Mouse (Mus musculus): ENCODE results near the gene Ergic2.
"Not testable (repeated sequence)": the region's sequence is repeated elsewhere in the genome, so short reads cannot be mapped to it uniquely, and the experiment has no call there.

Ergic2 gene

DNA sequence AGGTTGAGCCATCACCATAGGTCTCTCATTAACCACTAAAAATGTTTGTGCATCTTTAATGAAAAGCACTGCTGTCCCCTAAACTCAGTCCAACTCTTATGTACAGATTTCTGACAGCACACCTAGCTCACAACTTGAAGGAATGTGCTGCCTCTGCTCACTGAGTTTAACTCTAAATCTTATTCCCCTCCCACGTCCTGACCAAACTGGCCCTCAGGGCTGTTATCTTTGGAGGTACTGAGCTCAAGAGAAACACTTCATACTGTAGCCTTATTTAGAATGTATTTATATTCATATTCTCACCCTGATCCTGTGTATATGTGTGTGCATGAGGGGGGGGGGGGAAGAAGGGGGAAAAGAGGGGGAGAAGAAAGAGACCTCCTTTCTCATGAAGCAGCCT lies 4.7 kb downstream of the Ergic2 start:
- no peak for DNase-seq

DNA sequence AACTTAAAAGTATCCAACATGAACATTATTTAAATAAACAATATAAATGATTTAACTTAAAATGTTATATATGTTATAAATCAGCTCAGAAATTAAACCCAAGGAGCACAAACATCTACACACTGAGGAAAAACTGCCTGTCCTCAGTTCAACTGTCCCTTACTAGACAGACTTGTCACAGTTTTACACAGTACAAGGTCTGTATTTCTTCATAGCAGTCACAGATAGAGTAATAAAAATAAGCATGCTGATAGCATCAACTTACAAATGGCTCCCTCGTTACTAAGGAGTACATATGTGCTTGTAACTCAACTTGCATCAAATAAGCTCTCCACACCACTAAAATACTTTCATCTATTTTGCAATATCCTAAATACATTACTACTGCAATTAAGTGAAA lies 7.0 kb downstream of the Ergic2 start:
- no peak for DNase-seq

DNA sequence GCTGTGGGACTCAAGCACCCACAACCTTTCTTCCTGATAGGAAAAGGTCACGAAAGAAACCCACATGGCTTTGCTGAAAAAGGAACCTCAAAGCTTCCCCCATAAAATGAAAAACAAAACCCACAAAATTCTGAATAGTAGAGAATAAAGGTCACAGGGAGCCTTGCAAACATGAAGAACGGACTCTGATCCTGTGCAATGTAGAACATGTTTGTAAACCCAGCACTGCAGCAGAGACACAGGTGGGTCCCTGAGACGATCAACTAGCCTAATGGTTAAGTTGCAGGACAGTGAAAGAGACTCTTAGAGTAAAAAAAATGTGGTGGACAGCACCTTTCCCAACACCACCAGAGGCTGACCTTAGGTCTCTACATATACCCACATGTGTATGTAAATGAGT lies 12.4 kb downstream of the Ergic2 start:
- DNase-seq = no peak

DNA sequence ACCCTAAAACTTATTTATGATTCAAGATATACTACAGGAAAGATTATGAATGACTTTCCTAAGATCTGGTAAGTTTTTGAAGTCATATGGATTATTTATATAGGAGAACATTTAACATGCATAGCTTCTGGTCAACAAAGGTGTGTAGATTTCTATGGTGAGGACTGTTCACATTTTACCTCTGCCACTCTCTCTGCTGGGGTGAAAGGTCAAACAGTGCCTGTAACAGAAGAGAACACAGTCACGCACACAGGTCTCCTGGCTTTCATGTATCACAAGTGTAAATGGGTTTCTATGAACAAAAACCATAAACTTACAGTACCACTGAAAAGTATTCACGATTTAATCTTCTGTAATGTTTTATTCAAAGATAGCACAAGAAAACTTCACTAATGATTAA lies 13.0 kb downstream of the Ergic2 start:
- DNase-seq = no peak

DNA sequence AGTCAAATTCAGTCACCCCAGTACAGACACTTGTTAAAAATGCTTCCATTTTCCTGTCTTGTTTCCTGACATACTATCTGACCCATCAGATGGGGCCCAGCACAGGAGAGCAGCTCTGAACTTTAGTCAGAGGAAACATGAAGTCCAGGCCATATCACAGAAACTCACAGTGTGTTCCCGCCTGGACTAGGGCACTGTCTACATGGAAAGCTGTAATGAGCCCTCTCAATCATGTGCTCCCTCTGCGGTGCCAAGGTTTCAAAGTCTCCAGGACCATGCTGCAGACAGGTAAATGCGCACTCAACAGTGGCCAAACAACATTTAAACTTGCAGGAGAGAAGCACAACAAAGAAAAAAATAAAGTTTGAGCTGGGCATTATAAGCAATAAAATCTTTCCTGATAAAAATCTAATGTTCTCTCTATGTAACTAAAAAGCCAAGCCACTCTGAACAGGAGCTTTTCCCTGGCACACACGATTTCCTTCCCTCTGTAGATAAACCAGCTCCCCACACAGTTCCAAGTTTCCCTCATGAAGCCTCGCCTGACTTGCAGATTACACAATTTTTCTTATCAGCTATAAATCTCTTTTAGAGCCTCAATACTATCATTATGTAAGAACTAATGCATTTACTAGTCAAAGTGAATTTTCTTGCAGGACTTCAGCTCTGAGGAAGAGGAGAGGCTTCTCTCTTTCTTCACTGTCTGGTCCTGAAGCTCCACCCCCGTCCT lies 18.0 kb downstream of the Ergic2 start:
- DNase-seq = peak; percentile 64

DNA sequence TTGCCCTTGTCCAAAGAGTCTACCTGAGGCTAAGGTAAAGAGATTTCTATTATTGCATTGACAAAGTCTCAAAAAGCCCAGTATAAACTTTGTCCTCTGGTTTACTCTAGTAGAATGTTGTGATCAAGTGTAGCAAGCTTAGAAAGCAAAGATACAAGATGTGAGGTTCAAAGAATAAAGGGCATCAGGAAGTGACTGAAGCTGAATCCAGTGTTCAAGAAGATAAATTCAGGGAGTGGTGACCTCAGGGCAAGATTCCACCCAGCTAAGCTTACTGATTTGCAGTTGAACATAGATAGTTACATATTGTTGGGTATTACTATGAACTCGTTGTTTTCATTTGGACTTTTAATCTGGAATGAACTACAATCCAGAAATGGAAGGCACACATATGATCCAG lies 26.5 kb downstream of the Ergic2 start:
- DNase-seq = no peak

DNA sequence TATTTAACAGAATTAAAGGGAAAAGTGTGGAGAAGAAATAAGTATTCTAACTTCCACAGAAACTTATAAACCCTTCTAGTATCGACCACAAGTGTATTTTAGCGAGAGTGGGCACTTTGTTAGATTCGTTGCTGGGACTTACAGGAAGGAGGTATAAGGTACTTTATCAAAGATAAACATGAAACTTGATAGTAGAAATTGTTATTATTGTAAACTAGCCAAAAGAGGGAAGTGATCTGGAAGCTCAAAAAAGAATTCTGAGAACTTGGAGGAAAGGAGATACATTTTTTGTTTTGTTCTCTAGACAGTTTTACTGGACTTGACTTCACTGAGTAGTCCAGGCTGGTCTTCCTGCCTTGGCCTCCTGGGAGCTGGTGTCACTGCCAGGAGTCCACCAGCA lies 39.3 kb downstream of the Ergic2 start:
- no peak for DNase-seq

DNA sequence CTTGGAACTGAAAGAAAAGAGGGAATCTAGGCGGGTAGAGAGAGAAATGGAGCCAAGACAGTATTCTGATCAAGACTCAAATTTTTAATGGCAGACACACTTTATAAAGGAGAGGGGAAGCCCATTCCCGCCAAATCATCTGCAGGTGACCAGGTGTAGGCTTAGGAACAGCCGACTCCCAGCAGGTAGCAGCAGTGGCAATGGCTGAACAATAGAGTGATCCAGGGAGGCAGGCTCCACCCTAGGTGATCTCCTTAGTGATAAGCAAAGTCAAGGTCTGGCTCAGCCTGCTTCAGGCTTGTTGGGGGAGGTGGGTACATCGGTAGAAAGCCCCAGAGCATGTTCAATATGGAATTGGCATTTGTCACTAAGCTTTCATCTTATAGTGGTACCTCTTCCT lies 59.9 kb downstream of the Ergic2 start:
- not testable (repeated sequence) for DNase-seq

DNA sequence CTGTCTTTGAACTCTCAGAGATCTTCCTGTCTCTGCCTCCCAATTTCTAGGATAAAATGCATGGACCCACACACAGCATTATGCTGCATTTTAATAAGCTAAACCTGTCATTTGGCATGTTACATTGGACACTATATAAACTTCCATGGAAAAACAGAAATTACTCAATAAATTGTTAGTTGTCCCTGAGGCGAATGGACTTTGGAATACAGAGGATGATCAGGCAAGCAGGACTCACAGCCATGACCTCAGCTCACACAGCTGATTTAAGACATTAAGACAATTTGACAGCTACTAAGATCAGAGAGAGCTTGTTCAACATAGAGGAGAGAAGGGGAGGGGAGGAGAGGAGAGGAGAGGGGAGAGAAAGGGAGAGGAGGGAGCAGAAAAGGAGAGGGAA lies 69.8 kb downstream of the Ergic2 start:
- DNase-seq = no peak

DNA sequence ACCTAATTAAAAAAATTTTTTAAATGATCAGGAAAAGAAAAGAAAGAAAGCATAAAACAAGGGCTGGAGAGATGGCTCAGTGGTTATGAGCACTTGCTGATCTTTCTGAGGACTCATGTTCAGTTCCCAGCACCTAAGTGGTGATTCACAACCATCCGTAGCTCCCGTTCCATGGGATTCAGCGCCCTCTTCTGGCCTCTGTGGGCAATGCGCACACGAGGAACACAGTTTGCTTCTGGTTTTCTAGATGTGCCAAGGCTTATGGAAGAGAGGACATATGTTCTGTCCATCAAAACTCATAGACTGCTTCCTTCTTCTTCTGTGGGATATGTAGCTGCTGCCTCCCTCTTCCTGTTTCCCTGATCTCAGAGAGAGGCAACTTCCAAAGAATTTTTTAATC lies 70.3 kb downstream of the Ergic2 start:
- DNase-seq = no peak

DNA sequence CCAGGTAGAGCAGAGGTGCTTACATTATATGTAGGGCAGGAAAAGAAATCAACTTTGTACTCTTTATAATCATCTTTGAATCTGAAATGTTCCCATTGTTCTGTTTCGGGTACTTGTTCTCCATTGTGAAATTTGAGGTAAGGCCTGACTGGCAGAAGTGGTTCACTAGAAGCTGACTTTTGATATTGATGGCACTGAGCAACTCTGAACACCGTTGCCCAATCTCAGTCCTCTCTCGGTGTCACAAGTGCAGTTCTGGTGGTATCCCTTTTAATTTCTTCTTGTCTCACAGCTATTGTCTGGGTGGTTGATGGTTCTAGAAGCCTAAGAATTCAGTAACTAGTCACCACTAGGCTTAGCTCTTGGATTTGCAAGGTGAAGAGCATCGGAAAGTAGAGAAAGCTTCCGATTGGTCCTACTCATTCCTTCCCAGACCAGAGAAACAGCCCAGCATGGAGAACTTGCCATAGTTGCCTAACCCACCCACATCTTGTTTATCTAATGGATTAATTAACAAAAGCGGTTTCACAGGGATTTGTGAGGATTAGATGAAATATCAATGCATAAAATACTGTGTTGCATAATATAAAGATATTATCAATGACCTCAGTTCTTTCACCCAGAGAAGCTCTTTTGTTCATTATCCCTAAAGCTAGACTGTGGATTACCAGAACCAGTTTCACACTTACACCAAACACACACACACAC lies 72.7 kb downstream of the Ergic2 start:
- DNase-seq = no peak

DNA sequence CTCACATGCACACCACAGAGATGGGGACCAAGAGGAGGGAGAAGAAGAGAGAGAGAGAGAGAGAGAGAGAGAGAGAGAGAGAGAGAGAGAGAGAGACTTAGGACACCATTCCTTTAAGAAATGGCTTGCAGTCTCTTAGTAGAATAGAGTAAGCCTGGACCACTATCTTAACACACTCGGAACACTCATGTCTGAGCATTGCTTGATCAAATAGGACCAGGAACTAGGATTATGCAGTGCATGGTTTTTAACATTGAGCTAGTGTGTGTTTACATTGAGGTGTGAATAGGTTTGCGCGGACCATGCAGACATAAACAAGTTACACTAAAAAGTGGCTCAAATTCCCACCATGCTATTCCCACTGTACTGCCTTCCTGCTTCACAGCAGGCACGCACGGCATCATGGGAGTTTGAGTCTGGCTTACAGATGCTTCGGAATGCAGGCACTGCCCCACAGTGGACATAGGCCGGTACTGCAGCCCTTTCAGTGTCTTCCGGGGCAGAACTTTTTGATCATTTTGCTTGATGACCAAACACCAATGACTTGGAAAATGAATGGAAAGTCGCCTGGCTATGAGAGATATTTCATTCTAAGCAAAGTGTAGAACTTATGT lies 76.3 kb downstream of the Ergic2 start:
- peak; percentile 66 for DNase-seq

DNA sequence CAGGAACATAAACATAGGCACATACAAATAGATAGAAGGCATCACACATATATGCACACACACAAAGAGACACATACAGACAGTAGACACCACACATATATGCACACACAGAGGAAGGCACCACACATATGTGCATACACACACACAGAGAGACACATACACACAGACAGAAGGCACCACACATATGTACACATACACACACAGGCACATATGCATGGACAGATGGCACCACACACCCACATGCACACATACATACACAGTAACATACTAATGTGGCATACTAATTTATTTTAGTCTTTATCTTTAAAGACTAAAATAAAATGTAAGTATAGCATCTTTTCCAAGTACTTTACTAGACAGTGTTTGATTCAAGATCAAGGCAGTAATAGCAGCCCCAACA lies 78.6 kb downstream of the Ergic2 start:
- no peak for DNase-seq

DNA sequence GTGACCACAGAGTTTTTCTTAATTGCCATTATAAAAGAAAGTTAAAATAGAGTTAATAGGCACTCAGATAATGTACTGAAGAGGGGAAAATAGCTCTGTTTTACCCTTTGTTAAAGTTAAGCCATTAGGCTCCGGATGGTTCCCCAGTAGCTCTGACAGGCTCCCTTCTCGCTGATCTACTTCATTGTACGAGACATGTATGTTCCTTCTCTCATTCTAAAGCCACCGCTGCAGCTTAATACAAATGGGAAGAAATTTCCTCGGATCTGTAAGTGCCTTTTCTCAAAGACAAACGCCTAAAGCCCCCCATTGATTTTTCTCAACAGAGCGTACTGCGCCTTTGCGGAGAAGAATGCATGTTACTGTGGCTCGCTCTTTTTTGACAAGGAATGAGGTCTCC lies 79.9 kb downstream of the Ergic2 start:
- no peak for DNase-seq

All from kidney, adult 11 months (tissue).